Mouse (Mus musculus) limb, embryonic 11.5 days (tissue): ENCODE results near the gene Dclk1. TPM values are rescaled to one million over a fixed set of nuclear protein-coding genes. Genes with fewer than 3 reads are reported as not detected.
A peak's percentile ranks its signal among the peaks of the same experiment; 100 is the strongest.

ENCODE experiments used
- ATAC-seq: fragments of 200-750 bp; cut with Nextera tagmentation; 2 replicates; pipeline ENCODE4 v1.8.0; 2017; ENCODE audit warnings: low read depth; ENCODE audit not compliant: insufficient number of reproducible peaks, low FRiP score, low TSS enrichment
- DNase-seq: peaks from one replicate; pipeline ENCODE4 v3.0.0-alpha.2; 2015; ENCODE audit warnings: low spot score
- H3K27ac ChIP-seq: fragments of 300-500 bp; sonication (generic); replicated peaks from 2 replicates; pipeline ENCODE4 v1.5.1; 2014; ENCODE audit warnings: low read depth, mild to moderate bottlenecking, low read length
- H3K27me3 ChIP-seq: fragments of 300-500 bp; sonication (generic); 2 replicates; pipeline ENCODE4 v1.6.1; 2014; ENCODE audit warnings: mild to moderate bottlenecking, low read length, mixed read lengths; ENCODE audit not compliant: control insufficient read depth, insufficient read depth
- H3K36me3 ChIP-seq: fragments of 300-500 bp; sonication (generic); 2 replicates; pipeline ENCODE4 v1.6.1; 2014; ENCODE audit warnings: mild to moderate bottlenecking, low read length, moderate library complexity, mixed read lengths; ENCODE audit not compliant: control insufficient read depth, insufficient read depth
- H3K4me1 ChIP-seq: fragments of 300-500 bp; sonication (generic); 2 replicates; pipeline ENCODE4 v1.6.1; 2014; ENCODE audit warnings: low read length, mixed read lengths; ENCODE audit not compliant: control insufficient read depth, insufficient read depth
- H3K4me2 ChIP-seq: fragments of 300-500 bp; sonication (generic); 2 replicates; pipeline ENCODE4 v1.6.1; 2014; ENCODE audit warnings: low read depth, mild to moderate bottlenecking, moderate library complexity; ENCODE audit not compliant: severe bottlenecking
- H3K4me3 ChIP-seq: fragments of 300-500 bp; sonication (generic); 2 replicates; pipeline ENCODE4 v1.5.1; 2014; ENCODE audit warnings: low read depth, low read length
- H3K9ac ChIP-seq: fragments of 300-500 bp; sonication (generic); 2 replicates; pipeline ENCODE4 v1.6.1; 2014; ENCODE audit warnings: mild to moderate bottlenecking, low read length
- H3K9me3 ChIP-seq: fragments of 300-500 bp; sonication (generic); 2 replicates; pipeline ENCODE4 v1.6.1; 2016; ENCODE audit warnings: low read length; ENCODE audit not compliant: control insufficient read depth
- WGBS: fragments of 180-500 bp; shearing (Covaris S2); extraction: QIAGEN DNeasy Blood & Tissue Kit; methylation state at CpG from one replicate; pipeline ENCODE4 v1.1.7; 2014; 5-methylcytosine and 5-hydroxymethylcytosine counted together
- polyA plus RNA-seq: library from polyadenylated mRNA; unstranded; fragments of >200 nt; fragmentation: Nextera tagmentation; extraction: Ambion mirVana; gene quantifications from 2 replicates; pipeline ENCODE4 v1.2.1, GENCODE M21; 2014

Gene Dclk1
- polyA plus RNA-seq, 1 experiment from 2014 or later: 34.1 TPM

GRCm38 (mm10) chr3:55243056-55243471 lies 900 bp downstream of the Dclk1 start:
- no peaks in the 10 kb centered on the region for H3K36me3 ChIP-seq
- no peaks in the 10 kb centered on the region for H3K9me3 ChIP-seq
- 0 out of 2 replicates have a peak, but pooled peaks cover 5% of the 10 kb centered on the region for H3K27me3 ChIP-seq
- 0 out of 2 replicates have a peak, but pooled peaks have one; percentile 24 for ATAC-seq
- H3K4me3 ChIP-seq: peak overlapping the region; percentile 70
- H3K4me2 ChIP-seq: peak overlapping the region; percentile 95
- H3K9ac ChIP-seq: peak overlapping the region; percentile 84
- WGBS: 1% methylated on average over 8 of the region's 8 CpGs
- DNase-seq: no peak
- H3K4me1 ChIP-seq: 0 out of 2 replicates have a peak, but pooled peaks cover 5% of the 10 kb centered on the region
- no peak overlapping the region for H3K27ac ChIP-seq

DNA sequence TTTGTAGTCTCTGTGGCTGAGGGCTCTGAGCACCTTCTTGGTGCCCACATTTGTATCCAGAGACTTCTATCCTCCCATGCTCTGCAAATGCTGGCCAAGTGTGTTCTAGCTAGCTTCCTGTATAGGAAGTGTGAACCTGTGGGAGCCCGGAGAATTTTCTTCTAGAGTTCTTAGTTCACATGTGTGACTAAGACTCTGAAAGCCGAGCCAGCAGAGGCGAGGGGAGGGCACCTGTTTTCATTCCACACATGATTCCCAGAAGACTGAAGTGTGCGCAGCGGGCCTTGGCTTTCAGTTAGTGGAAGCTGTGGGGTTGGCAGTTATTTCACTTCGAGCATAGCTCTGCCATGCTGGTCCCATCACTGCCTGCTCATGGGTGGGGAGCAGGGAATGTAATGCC lies 1.9 kb downstream of the Dclk1 start:
- 0 out of 2 replicates have a peak, but pooled peaks cover 5% of the 10 kb centered on the region for H3K4me1 ChIP-seq
- no peak overlapping the region for H3K4me3 ChIP-seq
- no peak overlapping the region for H3K4me2 ChIP-seq
- H3K9me3 ChIP-seq: no peaks in the 10 kb centered on the region
- DNase-seq (peak; percentile 26), ATAC-seq (no peak)
- WGBS: 71% methylated on average over 6 of the region's 6 CpGs
- no peak overlapping the region for H3K27ac ChIP-seq
- 0 out of 2 replicates have a peak, but pooled peaks cover 5% of the 10 kb centered on the region for H3K27me3 ChIP-seq
- H3K36me3 ChIP-seq: no peaks in the 10 kb centered on the region
- no peak overlapping the region for H3K9ac ChIP-seq

DNA sequence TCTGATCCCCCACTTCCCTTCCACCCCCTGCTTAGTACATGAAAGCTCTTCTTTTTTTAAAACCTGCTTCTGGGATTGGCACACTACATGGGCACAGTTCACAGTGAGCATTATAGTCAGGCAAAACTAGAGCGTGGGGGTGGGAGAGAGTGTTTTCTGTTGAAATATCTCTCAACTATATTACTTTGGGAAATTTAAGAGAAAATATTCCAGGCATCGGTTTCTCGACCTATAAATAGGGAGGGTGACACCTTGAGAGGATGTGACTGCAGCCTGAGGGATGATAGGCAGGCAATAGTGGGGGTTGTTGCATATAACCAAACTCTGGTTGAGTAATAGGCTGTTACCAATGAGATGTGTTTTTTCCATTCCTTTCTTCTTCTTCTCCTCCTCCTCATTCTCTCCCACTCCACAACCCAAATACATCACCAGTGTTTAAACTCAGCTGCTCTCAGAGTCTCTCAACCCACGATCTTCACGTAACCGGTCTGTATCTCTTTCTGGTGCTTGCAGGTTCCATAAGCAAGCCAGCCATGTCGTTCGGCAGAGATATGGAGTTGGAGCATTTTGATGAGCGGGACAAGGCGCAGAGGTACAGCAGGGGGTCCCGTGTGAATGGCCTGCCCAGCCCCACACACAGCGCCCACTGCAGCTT lies 4.6 kb downstream of the Dclk1 start:
- Histone ChIP-seq H3K27me3 (0 out of 2 replicates have a peak, but pooled peaks cover 5% of the 10 kb centered on the region), H3K4me1 (0 out of 2 replicates have a peak, but pooled peaks cover 5% of the 10 kb centered on the region), H3K27ac (no peak overlapping the region), H3K4me3 (no peak overlapping the region), H3K9me3 (no peaks in the 10 kb centered on the region), H3K9ac (no peak overlapping the region), H3K4me2 (no peak overlapping the region), H3K36me3 (no peaks in the 10 kb centered on the region)
- DNase-seq: no peak
- whole genome bisulfite sequencing: 90% methylated on average over 12 of the region's 12 CpGs
- ATAC-seq: no peak

DNA sequence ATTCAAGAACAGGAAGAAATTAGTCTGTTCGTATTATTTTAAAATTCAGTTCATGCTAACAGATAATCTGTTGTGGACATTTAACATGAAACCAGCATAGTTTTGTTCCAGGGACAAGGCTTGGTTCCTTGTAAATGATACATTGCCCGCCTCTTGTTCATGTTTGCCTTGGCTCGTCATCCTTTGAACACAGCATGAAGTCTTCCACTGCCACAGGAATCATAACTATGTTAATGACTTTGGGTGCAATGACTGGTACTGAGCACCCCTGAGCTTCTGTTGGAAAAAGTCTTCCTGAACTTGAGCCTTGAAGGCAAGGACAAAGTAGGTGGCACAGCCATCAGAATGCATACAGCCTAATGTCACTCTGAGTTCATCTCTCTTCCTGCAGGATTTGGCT lies 5.9 kb downstream of the Dclk1 start:
- Histone ChIP-seq H3K9ac (no peak overlapping the region), H3K4me1 (0 out of 2 replicates have a peak, but pooled peaks cover 5% of the 10 kb centered on the region), H3K36me3 (no peaks in the 10 kb centered on the region), H3K4me2 (no peak overlapping the region), H3K9me3 (no peaks in the 10 kb centered on the region), H3K27ac (no peak overlapping the region), H3K4me3 (no peak overlapping the region), H3K27me3 (0 out of 2 replicates have a peak, but pooled peaks cover 5% of the 10 kb centered on the region)
- DNase-seq (no peak), ATAC-seq (no peak)
- WGBS: 90% methylated on average over 3 of the region's 3 CpGs

DNA sequence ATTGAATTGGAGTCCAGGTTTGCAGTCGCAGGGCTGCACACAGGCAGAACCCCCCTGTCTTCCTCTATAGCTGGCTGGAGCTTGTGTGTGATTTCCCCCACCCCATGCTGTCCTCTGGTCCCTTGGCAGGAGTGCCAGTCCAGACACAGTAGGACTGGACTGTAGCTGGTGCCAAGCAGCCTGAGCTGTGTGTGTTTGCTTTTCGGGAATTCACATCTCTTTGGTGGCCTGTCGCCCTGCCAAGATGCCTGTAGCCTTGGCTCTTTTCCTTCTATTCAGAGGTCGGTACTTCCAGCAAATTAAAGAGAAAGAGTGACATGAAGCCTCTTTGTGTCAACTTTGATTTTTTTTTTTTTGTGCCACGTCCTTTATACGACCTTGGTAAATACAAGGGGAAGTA lies 6.3 kb downstream of the Dclk1 start:
- ATAC-seq: no peak
- Histone ChIP-seq H3K9me3 (no peaks in the 10 kb centered on the region), H3K4me1 (0 out of 2 replicates have a peak, but pooled peaks cover 4% of the 10 kb centered on the region), H3K9ac (no peak overlapping the region), H3K4me3 (no peak overlapping the region), H3K27me3 (0 out of 2 replicates have a peak, but pooled peaks cover 1% of the 10 kb centered on the region), H3K27ac (no peak overlapping the region), H3K4me2 (no peak overlapping the region), H3K36me3 (no peaks in the 10 kb centered on the region)
- no peak for DNase-seq
- WGBS: 81% methylated on average over 6 of the region's 6 CpGs

DNA sequence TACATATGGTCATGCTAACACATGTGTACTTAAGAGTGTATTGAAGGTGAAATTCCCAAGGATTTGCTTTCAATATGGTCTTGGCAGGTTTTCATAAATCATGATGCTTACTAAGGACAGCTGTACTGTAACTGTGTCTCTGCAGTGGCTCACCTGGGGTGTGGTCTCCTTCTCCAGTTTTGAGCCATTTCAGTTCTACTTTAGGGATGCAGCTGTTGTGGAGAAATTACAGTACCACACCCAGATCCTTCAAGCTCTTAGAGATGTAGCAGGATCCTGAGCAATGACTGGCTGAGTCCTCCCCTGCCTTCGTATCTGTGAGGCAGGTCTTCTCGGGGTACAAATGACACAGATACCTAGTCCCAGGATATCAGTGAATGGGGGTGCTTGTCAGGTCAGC lies 8.5 kb downstream of the Dclk1 start:
- 89% methylated on average over 2 of the region's 2 CpGs for WGBS
- H3K4me3 ChIP-seq: no peak overlapping the region
- H3K27ac ChIP-seq: no peak overlapping the region
- ATAC-seq (no peak), DNase-seq (no peak)
- H3K36me3 ChIP-seq: no peaks in the 10 kb centered on the region
- no peaks in the 10 kb centered on the region for H3K4me1 ChIP-seq
- H3K9me3 ChIP-seq: no peaks in the 10 kb centered on the region
- H3K9ac ChIP-seq: no peak overlapping the region
- H3K27me3 ChIP-seq: no peaks in the 10 kb centered on the region
- H3K4me2 ChIP-seq: no peak overlapping the region

DNA sequence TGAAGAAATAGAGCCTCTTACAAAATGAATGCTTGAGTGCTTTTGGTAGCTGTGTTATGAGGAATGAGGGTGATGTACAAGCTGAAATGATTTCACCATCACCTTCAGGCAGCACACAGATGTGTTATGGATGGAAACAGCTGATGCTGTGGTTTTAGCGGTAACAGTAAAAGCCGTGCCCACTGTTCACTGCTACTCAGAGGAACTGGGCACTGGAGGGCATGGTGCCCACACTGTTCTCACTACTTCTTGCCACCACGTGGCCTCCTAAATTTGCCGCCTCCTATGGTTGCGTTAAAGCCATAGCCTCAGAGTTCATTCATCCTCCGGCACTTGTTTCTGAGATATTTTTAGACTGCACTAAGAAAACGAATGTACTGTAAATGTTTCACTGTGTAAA lies 18.0 kb downstream of the Dclk1 start:
- Histone ChIP-seq H3K9me3 (no peaks in the 10 kb centered on the region), H3K4me2 (no peak overlapping the region), H3K27me3 (no peaks in the 10 kb centered on the region), H3K36me3 (no peaks in the 10 kb centered on the region), H3K27ac (no peak overlapping the region), H3K9ac (no peak overlapping the region), H3K4me1 (no peaks in the 10 kb centered on the region), H3K4me3 (no peak overlapping the region)
- ATAC-seq: no peak
- no peak for DNase-seq
- 93% methylated on average over 7 of the region's 7 CpGs for WGBS

DNA sequence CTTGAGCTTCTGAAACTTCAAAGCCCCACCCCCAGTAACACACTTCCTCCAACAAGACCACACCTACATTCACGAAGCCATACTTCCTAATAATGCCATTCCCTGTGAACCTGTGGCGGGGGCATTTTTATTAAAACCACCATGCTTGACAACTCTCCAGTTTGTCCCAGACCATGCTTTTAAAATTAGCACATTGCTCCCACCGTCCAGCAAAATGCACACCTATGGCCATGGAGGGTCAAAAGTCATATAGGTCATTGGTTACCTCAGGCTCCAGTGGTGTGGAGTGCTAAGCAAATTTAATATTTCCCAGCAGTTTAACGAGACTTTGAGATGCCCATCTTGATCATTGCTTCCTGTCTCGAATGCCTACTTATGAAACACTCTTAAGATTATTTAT lies 23.9 kb downstream of the Dclk1 start:
- no peaks in the 10 kb centered on the region for H3K36me3 ChIP-seq
- H3K4me2 ChIP-seq: no peak overlapping the region
- ATAC-seq (no peak), DNase-seq (no peak)
- H3K4me1 ChIP-seq: no peaks in the 10 kb centered on the region
- no peak overlapping the region for H3K4me3 ChIP-seq
- no peak overlapping the region for H3K27ac ChIP-seq
- H3K27me3 ChIP-seq: no peaks in the 10 kb centered on the region
- no peaks in the 10 kb centered on the region for H3K9me3 ChIP-seq
- 87% methylated on average over 5 of the region's 5 CpGs for WGBS
- H3K9ac ChIP-seq: no peak overlapping the region
